Mouse (Mus musculus): ENCODE data around the gene Mfap5.

DNA sequence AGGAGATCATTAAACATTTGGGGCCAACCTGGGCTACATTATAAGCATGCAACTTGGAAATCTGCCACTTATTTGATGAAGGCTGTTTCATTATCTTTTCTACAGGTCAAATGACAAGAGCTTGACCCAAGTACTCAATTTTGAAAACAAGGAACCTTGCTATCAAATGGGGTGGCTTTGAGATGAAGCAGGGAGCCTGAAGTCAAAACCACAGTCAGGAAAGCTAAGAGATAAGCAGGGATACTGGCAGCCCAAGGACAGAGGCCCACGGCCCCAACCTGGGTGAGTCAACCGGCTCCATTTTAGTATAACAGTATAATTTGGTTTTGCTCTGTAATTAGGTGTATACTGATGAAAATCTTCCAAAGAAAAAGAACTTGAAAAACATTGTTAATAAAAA lies 35.4 kb upstream of the Mfap5 start:
- TF ChIP-seq CTCF (conservative IDR thresholded peaks at IDR 0.05; ENCODE audit: low read length), result no peak
- no peak for TF ChIP-seq POU5F1 (IDR thresholded peaks at IDR 0.05; ENCODE audit: borderline replicate concordance, low read length)
- TF ChIP-seq NANOG (IDR thresholded peaks at IDR 0.05; ENCODE audit: borderline replicate concordance, low read length), result no peak
